In genomic region chr7:44997940-44998428, GRCm38 (mm10) we compare ENCODE assay signal across 8 mouse cellular contexts. TPM values are rescaled to one million over a fixed set of nuclear protein-coding genes. Genes with fewer than 3 reads are reported as not detected.
DNase-seq lines count a peak whose midpoint lies in the region; ATAC-seq and TF ChIP-seq lines count a peak whose summit lies in the region.

No protein-coding gene starts in this region.

- TF ChIP-seq CTCF in ES-Bruce4 (IDR thresholded peaks at IDR 0.05; ENCODE audit: low read depth, low read length) = no peak

- H3K36me3 ChIP-seq in heart, embryonic 12.5 days = peaks cover 68% of the 10 kb centered on the region
- peaks cover 16% of the 10 kb centered on the region for H3K36me3 ChIP-seq in ES-Bruce4 (ENCODE audit: control insufficient read depth, insufficient read depth, low read length, poor library complexity, severe bottlenecking)
- peaks cover 53% of the 10 kb centered on the region for H3K36me3 ChIP-seq in forebrain, embryonic 14.5 days (ENCODE audit: control insufficient read depth, insufficient read depth, low read length)
- H3K36me3 ChIP-seq in liver, embryonic 16.5 days (ENCODE audit: control insufficient read depth, insufficient read depth) = peaks cover 32% of the 10 kb centered on the region

- peak overlapping the region; percentile 87 for H3K9ac ChIP-seq in heart, embryonic 12.5 days
- peak overlapping the region; percentile 57 for H3K9ac ChIP-seq in ES-Bruce4 (ENCODE audit: low read depth, poor library complexity, severe bottlenecking)
- H3K9ac ChIP-seq in forebrain, embryonic 14.5 days (ENCODE audit: low read length) = peak overlapping the region; percentile 75
- peak overlapping the region; percentile 88 for H3K9ac ChIP-seq in liver, embryonic 16.5 days (ENCODE audit: low read depth, low read length)

- no peak for TF ChIP-seq EP300 in ES-Bruce4 (IDR thresholded peaks at IDR 0.05; ENCODE audit: insufficient read depth, low read depth, low read length)

- TF ChIP-seq POLR2A in ES-Bruce4 (IDR thresholded peaks at IDR 0.05; ENCODE audit: insufficient read depth, low read length) = no peak

- peaks cover 45% of the 10 kb centered on the region for H3K4me1 ChIP-seq in heart, embryonic 12.5 days (replicated peaks)
- H3K4me1 ChIP-seq in ES-Bruce4 (ENCODE audit: control insufficient read depth, insufficient read depth, low read length) = no peaks in the 10 kb centered on the region
- H3K4me1 ChIP-seq in forebrain, embryonic 14.5 days (ENCODE audit: control insufficient read depth, insufficient read depth, low read length) = peaks cover 16% of the 10 kb centered on the region
- peaks cover 25% of the 10 kb centered on the region for H3K4me1 ChIP-seq in liver, embryonic 16.5 days (ENCODE audit: control insufficient read depth, low read depth, low read length)

- no peak for ATAC-seq in heart, embryonic 12.5 days (ENCODE audit: insufficient number of reproducible peaks, low FRiP score)
- no peak; the same call in 1 of the 2 replicates for ATAC-seq in forebrain, embryonic 14.5 days
- ATAC-seq in liver, embryonic 16.5 days (ENCODE audit: low read depth) = peak; percentile 1; the same call in 1 of the 2 replicates
- no peak for ATAC-seq in megakaryocyte-erythroid progenitor cell, adult 5-6 weeks (replicated peaks; ENCODE audit: low FRiP score, low TSS enrichment, poor library complexity, severe bottlenecking)

- H3K27ac ChIP-seq in heart, embryonic 12.5 days (ENCODE audit: poor library complexity, severe bottlenecking) = peak overlapping the region; percentile 74
- peak overlapping the region; percentile 27; the same call in 1 of the 2 replicates for H3K27ac ChIP-seq in ES-Bruce4 (ENCODE audit: insufficient read depth, low read length)
- H3K27ac ChIP-seq in forebrain, embryonic 14.5 days (ENCODE audit: low read depth, low read length) = peak overlapping the region; percentile 76
- H3K27ac ChIP-seq in liver, embryonic 16.5 days (ENCODE audit: low read length) = peak overlapping the region; percentile 96

- DNase-seq in heart, adult 11 months = no peak
- no peak for DNase-seq in forebrain, embryonic 14.5 days (ENCODE audit: low spot score)
- DNase-seq in left cerebral cortex, adult 9 months (ENCODE audit: low spot score in 2 of 2) = no peak
- no peak for DNase-seq in left cerebral cortex, adult 8-10 months (ENCODE audit: low spot score in 2 of 2)

- H3K27me3 ChIP-seq in heart, embryonic 12.5 days (replicated peaks) = no peaks in the 10 kb centered on the region
- H3K27me3 ChIP-seq in ES-Bruce4 (ENCODE audit: control insufficient read depth, insufficient read depth, low read length, poor library complexity, severe bottlenecking) = no peaks in the 10 kb centered on the region
- H3K27me3 ChIP-seq in forebrain, embryonic 14.5 days (replicated peaks; ENCODE audit: control insufficient read depth, insufficient read depth, low read length) = no peaks in the 10 kb centered on the region
- no peaks in the 10 kb centered on the region for H3K27me3 ChIP-seq in liver, embryonic 16.5 days (ENCODE audit: control insufficient read depth, insufficient read depth, low read depth, low read length)

- 2% methylated on average over 15 of the region's 15 CpGs for WGBS in heart, embryonic 12.5 days
- WGBS in forebrain, embryonic 14.5 days = 3% methylated on average over 15 of the region's 15 CpGs
- under 1% methylated on average over 15 of the region's 15 CpGs for WGBS in liver, embryonic 16.5 days (ENCODE audit: insufficient replicate concordance)

- H3K4me3 ChIP-seq in heart, embryonic 12.5 days = peak overlapping the region; percentile 60
- H3K4me3 ChIP-seq in ES-Bruce4 (ENCODE audit: low read depth, low read length) = peak overlapping the region; percentile 92
- peak overlapping the region; percentile 45 for H3K4me3 ChIP-seq in forebrain, embryonic 14.5 days (ENCODE audit: low read depth, low read length)
- H3K4me3 ChIP-seq in liver, embryonic 16.5 days (ENCODE audit: low read depth, low read length) = peak overlapping the region; percentile 69

- no peaks in the 10 kb centered on the region for H3K9me3 ChIP-seq in heart, embryonic 12.5 days (replicated peaks)
- no peaks in the 10 kb centered on the region for H3K9me3 ChIP-seq in ES-Bruce4 (replicated peaks; ENCODE audit: control insufficient read depth, insufficient read depth, low read length, poor library complexity, severe bottlenecking)
- no peaks in the 10 kb centered on the region for H3K9me3 ChIP-seq in forebrain, embryonic 14.5 days (replicated peaks; ENCODE audit: control insufficient read depth, low read length)
- H3K9me3 ChIP-seq in liver, embryonic 16.5 days (replicated peaks; ENCODE audit: control insufficient read depth, low read length) = no peaks in the 10 kb centered on the region

- peak overlapping the region; percentile 83 for H3K4me2 ChIP-seq in heart, embryonic 12.5 days
- peak overlapping the region; percentile 81 for H3K4me2 ChIP-seq in forebrain, embryonic 14.5 days (ENCODE audit: low read length)
- peak overlapping the region; percentile 87 for H3K4me2 ChIP-seq in liver, embryonic 16.5 days (ENCODE audit: low read depth, low read length)

RNA-seq across cellular contexts. Expression of gene Bcl2l12, which starts 0.5 kb away (rescaled TPM):
- 42.1 and 42.5 TPM in 2 replicates for polyA plus RNA-seq in heart, embryonic 12.5 days (2016; fragmentation: Nextera tagmentation; extraction: Ambion mirVana)
- polyA plus RNA-seq in ES-Bruce4 (2011; ENCODE audit: insufficient read depth, insufficient read length, low read depth, missing spikeins) = 41.9 and 46.8 TPM in 2 replicates
- polyA plus RNA-seq in forebrain, embryonic 14.5 days (2014; fragmentation: Nextera tagmentation; extraction: Ambion mirVana) = 20.0 and 23.4 TPM in 2 replicates
- polyA plus RNA-seq in liver, embryonic 16.5 days (2015; fragmentation: Nextera tagmentation; extraction: Ambion mirVana) = 11.0 and 12.2 TPM in 2 replicates
- total RNA-seq in left cerebral cortex, adult 8-10 months (2022) = 1 to 10 TPM; 2.3 to 5.1 (median 2.8) TPM
- 37.2 and 42.7 TPM in 2 replicates for total RNA-seq in megakaryocyte-erythroid progenitor cell, adult 5-6 weeks (2014; fragmentation: Nextera tagmentation)
- 15.5 and 25.6 TPM in 2 replicates for total RNA-seq in megakaryocyte-erythroid progenitor cell, adult 5-6 weeks (2017)

RNA-seq across cellular contexts. Expression of gene Irf3, which starts 0.5 kb away (rescaled TPM):
- 59.5 and 60.8 TPM in 2 replicates for polyA plus RNA-seq in heart, embryonic 12.5 days (2016; fragmentation: Nextera tagmentation; extraction: Ambion mirVana)
- 56.1 and 57.5 TPM in 2 replicates for polyA plus RNA-seq in ES-Bruce4 (2011; ENCODE audit: insufficient read depth, insufficient read length, low read depth, missing spikeins)
- 52.7 and 60.6 TPM in 2 replicates for polyA plus RNA-seq in forebrain, embryonic 14.5 days (2014; fragmentation: Nextera tagmentation; extraction: Ambion mirVana)
- 39.8 and 43.2 TPM in 2 replicates for polyA plus RNA-seq in liver, embryonic 16.5 days (2015; fragmentation: Nextera tagmentation; extraction: Ambion mirVana)
- 10 to 100 TPM; 23.6 to 42.1 (median 32.8) TPM for total RNA-seq in left cerebral cortex, adult 8-10 months (2022)
- 80.4 and 150 TPM in 2 replicates for total RNA-seq in megakaryocyte-erythroid progenitor cell, adult 5-6 weeks (2014; fragmentation: Nextera tagmentation)
- 84.3 and 104 TPM in 2 replicates for total RNA-seq in megakaryocyte-erythroid progenitor cell, adult 5-6 weeks (2017)

RNA-seq across cellular contexts. Expression of gene Prmt1, which starts 11.6 kb away (rescaled TPM):
- 377 and 394 TPM in 2 replicates for polyA plus RNA-seq in heart, embryonic 12.5 days (2016; fragmentation: Nextera tagmentation; extraction: Ambion mirVana)
- 461 and 485 TPM in 2 replicates for polyA plus RNA-seq in ES-Bruce4 (2011; ENCODE audit: insufficient read depth, insufficient read length, low read depth, missing spikeins)
- 241 and 274 TPM in 2 replicates for polyA plus RNA-seq in forebrain, embryonic 14.5 days (2014; fragmentation: Nextera tagmentation; extraction: Ambion mirVana)
- polyA plus RNA-seq in liver, embryonic 16.5 days (2015; fragmentation: Nextera tagmentation; extraction: Ambion mirVana) = 95.6 and 98.6 TPM in 2 replicates
- total RNA-seq in left cerebral cortex, adult 8-10 months (2022) = 100 to 1,000 TPM; 153 to 178 (median 175) TPM
- total RNA-seq in megakaryocyte-erythroid progenitor cell, adult 5-6 weeks (2014; fragmentation: Nextera tagmentation) = 160 and 230 TPM in 2 replicates
- 132 and 171 TPM in 2 replicates for total RNA-seq in megakaryocyte-erythroid progenitor cell, adult 5-6 weeks (2017)

RNA-seq across cellular contexts. Expression of gene Scaf1, which starts 18.2 kb away (rescaled TPM):
- 37.0 and 41.2 TPM in 2 replicates for polyA plus RNA-seq in heart, embryonic 12.5 days (2016; fragmentation: Nextera tagmentation; extraction: Ambion mirVana)
- polyA plus RNA-seq in ES-Bruce4 (2011; ENCODE audit: insufficient read depth, insufficient read length, low read depth, missing spikeins) = 64.2 and 73.2 TPM in 2 replicates
- polyA plus RNA-seq in forebrain, embryonic 14.5 days (2014; fragmentation: Nextera tagmentation; extraction: Ambion mirVana) = 40.5 and 47.8 TPM in 2 replicates
- polyA plus RNA-seq in liver, embryonic 16.5 days (2015; fragmentation: Nextera tagmentation; extraction: Ambion mirVana) = 9.8 and 9.9 TPM in 2 replicates
- total RNA-seq in left cerebral cortex, adult 8-10 months (2022) = 100 to 1,000 TPM; 164 to 171 (median 170) TPM
- 33.0 and 46.3 TPM in 2 replicates for total RNA-seq in megakaryocyte-erythroid progenitor cell, adult 5-6 weeks (2014; fragmentation: Nextera tagmentation)
- total RNA-seq in megakaryocyte-erythroid progenitor cell, adult 5-6 weeks (2017) = 7.2 and 10.2 TPM in 2 replicates

RNA-seq across cellular contexts. Expression of gene Rras, which starts 19.8 kb away (rescaled TPM):
- 79.3 and 79.4 TPM in 2 replicates for polyA plus RNA-seq in heart, embryonic 12.5 days (2016; fragmentation: Nextera tagmentation; extraction: Ambion mirVana)
- 72.4 and 80.4 TPM in 2 replicates for polyA plus RNA-seq in ES-Bruce4 (2011; ENCODE audit: insufficient read depth, insufficient read length, low read depth, missing spikeins)
- 11.4 and 14.7 TPM in 2 replicates for polyA plus RNA-seq in forebrain, embryonic 14.5 days (2014; fragmentation: Nextera tagmentation; extraction: Ambion mirVana)
- 20.9 and 23.2 TPM in 2 replicates for polyA plus RNA-seq in liver, embryonic 16.5 days (2015; fragmentation: Nextera tagmentation; extraction: Ambion mirVana)
- total RNA-seq in left cerebral cortex, adult 8-10 months (2022) = 10 to 100 TPM; 13.7 to 18.8 (median 14.7) TPM
- 1.4 and 1.7 TPM in 2 replicates for total RNA-seq in megakaryocyte-erythroid progenitor cell, adult 5-6 weeks (2014; fragmentation: Nextera tagmentation)
- 1.3 and 1.6 TPM in 2 replicates for total RNA-seq in megakaryocyte-erythroid progenitor cell, adult 5-6 weeks (2017)

Comparison
In these comparisons a context has a peak if more than half of its experiments do, and no peak if none do; other contexts are left out.
1. H3K27ac ChIP-seq: peak in every context shown above with its lines; median percentile 96 in liver, embryonic 16.5 days; 76 in forebrain, embryonic 14.5 days; 74 in heart, embryonic 12.5 days; 27 in ES-Bruce4.